ENCODE assay signal across 20 mouse cellular contexts in the genomic region with DNA sequence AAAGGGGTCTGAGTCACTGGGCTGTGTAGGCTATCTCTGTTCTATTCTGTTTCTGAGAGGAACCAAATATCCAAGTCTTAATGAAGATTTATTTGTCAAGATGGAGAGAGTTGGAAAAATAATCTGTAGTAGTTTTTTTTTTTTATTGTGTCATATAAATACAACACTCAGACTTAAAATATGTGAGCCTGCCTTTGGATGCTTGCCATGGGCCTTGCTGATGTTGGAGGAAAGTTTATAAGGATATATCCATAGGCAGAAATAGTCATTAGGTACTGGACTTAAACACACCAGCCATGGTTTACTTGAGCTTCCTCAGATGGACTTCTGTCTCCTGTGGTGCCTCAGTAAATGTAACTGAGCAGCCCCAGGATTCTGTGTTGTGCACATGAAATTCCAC.
DNase-seq lines count a peak whose midpoint lies in the region; ATAC-seq and TF ChIP-seq lines count a peak whose summit lies in the region.
"Had no signal": no experiment of that assay in that cellular context is flagged by ENCODE, and none has a peak within 500 bp of the region (broad histone marks: within the 10 kb centered on the region; RNA-seq: fewer than 3 reads in every experiment).

No protein-coding gene starts in this region.

- ATAC-seq in lung, embryonic 14.5 days (ENCODE audit: insufficient read depth), result no peak; the same call in 1 of the 2 replicates
- no peak for ATAC-seq in lung, postnatal 0 days
- ATAC-seq: forebrain, embryonic 15.5 days; hindbrain, embryonic 16.5 days; inflammation-experienced regulatory T-cells, adult 6 months had no signal

- no peak overlapping the region for H3K4me3 ChIP-seq in lung, embryonic 14.5 days (ENCODE audit: low read depth, low read length)
- no peak overlapping the region for H3K4me3 ChIP-seq in lung, postnatal 0 days (ENCODE audit: low read depth, low read length)
- no peak overlapping the region for H3K4me3 ChIP-seq in embryonic fibroblast, embryonic 13.5 days (ENCODE audit: insufficient read depth, low read length)
- H3K4me3 ChIP-seq: embryonic facial prominence, embryonic 10.5 days; forebrain, embryonic 15.5 days; heart, embryonic 10.5 days; hindbrain, embryonic 12.5 days had no signal

- DNase-seq in adrenal gland, postnatal 36 days, result peak; percentile 8
- no peak for DNase-seq in adrenal gland, postnatal 4 days (ENCODE audit: low spot score in 2 of 2)
- DNase-seq in lung, embryonic 14.5 days, result peak; percentile 86
- DNase-seq in lung, postnatal 0 days (ENCODE audit: low spot score), result no peak
- DNase-seq in Muller cell, postnatal 12 days (ENCODE audit: inconsistent ontology term), result peak; percentile 32
- DNase-seq in layer of hippocampus, postnatal 36 days, result no peak
- DNase-seq: adrenal gland, adult 2 months; cerebellum, adult 2 months; cerebellum, postnatal 10 days; gastrocnemius, postnatal 10 days; heart, adult 18-20 months; heart, postnatal 10 days; heart, postnatal 4 days had no signal

- no peak for TF ChIP-seq EP300 in lung, postnatal 0 days (IDR thresholded peaks at IDR 0.05)

- no peak overlapping the region for H3K9ac ChIP-seq in lung, embryonic 14.5 days
- no peak overlapping the region for H3K9ac ChIP-seq in lung, postnatal 0 days (replicated peaks; ENCODE audit: low read depth)
- H3K9ac ChIP-seq: forebrain, embryonic 15.5 days; hindbrain, embryonic 12.5 days had no signal

- no peak for TF ChIP-seq POLR2A in embryonic fibroblast, embryonic 13.5 days (IDR thresholded peaks at IDR 0.05; ENCODE audit: low read depth, low read length)

- H3K27me3 ChIP-seq in lung, embryonic 14.5 days (ENCODE audit: insufficient read depth, low read length), result no peaks in the 10 kb centered on the region
- H3K27me3 ChIP-seq in lung, postnatal 0 days (replicated peaks; ENCODE audit: insufficient read depth, low read length), result no peaks in the 10 kb centered on the region
- H3K27me3 ChIP-seq: forebrain, embryonic 15.5 days; hindbrain, embryonic 12.5 days had no signal

- TF ChIP-seq CTCF in lung, embryonic 14.5 days (IDR thresholded peaks at IDR 0.05; ENCODE audit: low read depth), result no peak
- no peak for TF ChIP-seq CTCF in lung, postnatal 0 days (IDR thresholded peaks at IDR 0.05)
- TF ChIP-seq CTCF in embryonic fibroblast, embryonic 13.5 days (IDR thresholded peaks at IDR 0.05; ENCODE audit: borderline replicate concordance, insufficient read depth, low read length), result no peak

- H3K27ac ChIP-seq in lung, embryonic 14.5 days (ENCODE audit: low read depth), result no peak overlapping the region
- H3K27ac ChIP-seq in lung, postnatal 0 days (ENCODE audit: low read length), result no peak overlapping the region
- peak overlapping the region; percentile 80 for H3K27ac ChIP-seq in embryonic fibroblast, embryonic 13.5 days (ENCODE audit: insufficient read depth, low read length)
- H3K27ac ChIP-seq: embryonic facial prominence, embryonic 10.5 days; forebrain, embryonic 15.5 days; heart, embryonic 10.5 days; hindbrain, embryonic 12.5 days had no signal

- H3K36me3 ChIP-seq in lung, embryonic 14.5 days (ENCODE audit: insufficient read depth), result no peaks in the 10 kb centered on the region
- no peaks in the 10 kb centered on the region for H3K36me3 ChIP-seq in lung, postnatal 0 days (ENCODE audit: insufficient read depth, low read length)
- H3K36me3 ChIP-seq: embryonic facial prominence, embryonic 10.5 days; forebrain, embryonic 15.5 days; heart, embryonic 10.5 days; hindbrain, embryonic 12.5 days had no signal

- no peaks in the 10 kb centered on the region for H3K4me1 ChIP-seq in lung, embryonic 14.5 days (ENCODE audit: insufficient read depth)
- H3K4me1 ChIP-seq in lung, postnatal 0 days (ENCODE audit: insufficient read depth, low read depth, low read length), result no peaks in the 10 kb centered on the region
- H3K4me1 ChIP-seq in embryonic fibroblast, embryonic 13.5 days (ENCODE audit: control insufficient read depth, insufficient read depth, low read length), result peaks cover 8% of the 10 kb centered on the region
- H3K4me1 ChIP-seq: embryonic facial prominence, embryonic 10.5 days; forebrain, embryonic 15.5 days; heart, embryonic 10.5 days; hindbrain, embryonic 12.5 days had no signal

- no peak overlapping the region for H3K4me2 ChIP-seq in lung, embryonic 14.5 days
- no peak overlapping the region for H3K4me2 ChIP-seq in lung, postnatal 0 days (replicated peaks; ENCODE audit: low read depth, low read length)
- H3K4me2 ChIP-seq: forebrain, embryonic 15.5 days; hindbrain, embryonic 12.5 days had no signal

- no peaks in the 10 kb centered on the region for H3K9me3 ChIP-seq in lung, embryonic 14.5 days (ENCODE audit: low read depth, low read length)
- no peaks in the 10 kb centered on the region for H3K9me3 ChIP-seq in lung, postnatal 0 days (ENCODE audit: low read length)
- H3K9me3 ChIP-seq: embryonic facial prominence, embryonic 10.5 days; forebrain, embryonic 15.5 days; heart, embryonic 10.5 days; hindbrain, embryonic 12.5 days had no signal

Comparison
In these comparisons a context has a peak if more than half of its experiments do, and no peak if none do; other contexts are left out.
1. DNase-seq: peak in adrenal gland, postnatal 36 days (2 of 2), lung, embryonic 14.5 days (single experiment) and Muller cell, postnatal 12 days (single experiment); none in adrenal gland, postnatal 4 days (0 of 2), lung, postnatal 0 days (single experiment) and layer of hippocampus, postnatal 36 days (0 of 2).